Comparison of ENCODE assay signal across 8 mouse cellular contexts in genomic region chr19:16781406-16782019, GRCm38 (mm10). TPM values are rescaled to one million over a fixed set of nuclear protein-coding genes. Genes with fewer than 3 reads are reported as not detected.
DNase-seq lines count a peak whose midpoint lies in the region; ATAC-seq and TF ChIP-seq lines count a peak whose summit lies in the region.

No protein-coding gene starts in this region.

- no peak overlapping the region for H3K27ac ChIP-seq in CH12.LX (ENCODE audit: insufficient read depth, low read depth)
- no peak overlapping the region for H3K27ac ChIP-seq in forebrain, embryonic 15.5 days (replicated peaks)
- peak overlapping the region; percentile 88 for H3K27ac ChIP-seq in liver, embryonic 12.5 days
- H3K27ac ChIP-seq in stomach, embryonic 16.5 days (ENCODE audit: low read length): no peak overlapping the region

- H3K9me3 ChIP-seq in CH12.LX (replicated peaks; ENCODE audit: low read length): no peaks in the 10 kb centered on the region
- no peaks in the 10 kb centered on the region for H3K9me3 ChIP-seq in forebrain, embryonic 15.5 days
- H3K9me3 ChIP-seq in liver, embryonic 12.5 days (replicated peaks): no peaks in the 10 kb centered on the region
- H3K9me3 ChIP-seq in stomach, embryonic 16.5 days (replicated peaks; ENCODE audit: control insufficient read depth, low read length): no peaks in the 10 kb centered on the region

- TF ChIP-seq EP300 in CH12.LX (IDR thresholded peaks at IDR 0.05; ENCODE audit: low read length): no peak

- H3K9ac ChIP-seq in CH12.LX (ENCODE audit: insufficient read depth, low read depth): peak overlapping the region; percentile 50
- peak overlapping the region; percentile 53 for H3K9ac ChIP-seq in forebrain, embryonic 15.5 days (replicated peaks)
- H3K9ac ChIP-seq in liver, embryonic 12.5 days: peak overlapping the region; percentile 78
- H3K9ac ChIP-seq in stomach, embryonic 16.5 days (ENCODE audit: low read length): peak overlapping the region; percentile 65

- peak overlapping the region; percentile 57 for H3K4me2 ChIP-seq in CH12.LX (ENCODE audit: insufficient read depth, low read depth, poor library complexity, severe bottlenecking)
- H3K4me2 ChIP-seq in forebrain, embryonic 15.5 days (replicated peaks): peak overlapping the region; percentile 91
- H3K4me2 ChIP-seq in liver, embryonic 12.5 days: peak overlapping the region; percentile 98
- peak overlapping the region; percentile 79 for H3K4me2 ChIP-seq in stomach, embryonic 16.5 days (ENCODE audit: low read depth, low read length)

- H3K36me3 ChIP-seq in CH12.LX (replicated peaks in 1 of 2; ENCODE audit: control insufficient read depth in 1 of 2, insufficient read depth in 1 of 2, low read length in 1 of 2): no peaks in the 10 kb centered on the region
- H3K36me3 ChIP-seq in forebrain, embryonic 15.5 days: no peaks in the 10 kb centered on the region
- no peaks in the 10 kb centered on the region for H3K36me3 ChIP-seq in liver, embryonic 12.5 days
- H3K36me3 ChIP-seq in stomach, embryonic 16.5 days (ENCODE audit: control insufficient read depth, insufficient read depth, low read length): no peaks in the 10 kb centered on the region

- 9% methylated on average over 10 of the region's 10 CpGs for WGBS in forebrain, embryonic 15.5 days
- WGBS in liver, embryonic 12.5 days (ENCODE audit: insufficient replicate concordance): 9% methylated on average over 10 of the region's 10 CpGs
- WGBS in stomach, embryonic 16.5 days: 11% methylated on average over 10 of the region's 10 CpGs

- ATAC-seq in forebrain, embryonic 15.5 days (replicated peaks): peak; percentile 3; the same call in 1 of the 2 replicates
- peak; percentile 1; the same call in 1 of the 2 replicates for ATAC-seq in liver, embryonic 12.5 days
- ATAC-seq in stomach, embryonic 16.5 days (ENCODE audit: insufficient read depth, low FRiP score): no peak; the same call in 1 of the 2 replicates

- no peak for TF ChIP-seq POLR2A in CH12.LX (IDR thresholded peaks at IDR 0.05; ENCODE audit: low read depth, low read length)

- peak overlapping the region; percentile 79 to 91 (median 87) for H3K4me3 ChIP-seq in CH12.LX (replicated peaks in 1 of 3; ENCODE audit: low read depth in 2 of 3, low read length in 2 of 3, poor library complexity in 1 of 3)
- peak overlapping the region; percentile 76 for H3K4me3 ChIP-seq in forebrain, embryonic 15.5 days
- peak overlapping the region; percentile 83 for H3K4me3 ChIP-seq in liver, embryonic 12.5 days
- H3K4me3 ChIP-seq in stomach, embryonic 16.5 days (replicated peaks; ENCODE audit: low read length): peak overlapping the region; percentile 62

- peaks cover 3 to 6% of the 10 kb centered on the region in 2 experiments for H3K4me1 ChIP-seq in CH12.LX (ENCODE audit: control insufficient read depth in 1 of 2, insufficient read depth in 2 of 2)
- peaks cover 11% of the 10 kb centered on the region for H3K4me1 ChIP-seq in forebrain, embryonic 15.5 days
- peaks cover 33% of the 10 kb centered on the region for H3K4me1 ChIP-seq in liver, embryonic 12.5 days
- H3K4me1 ChIP-seq in stomach, embryonic 16.5 days (ENCODE audit: control insufficient read depth, insufficient read depth, low read length): peaks cover 3% of the 10 kb centered on the region; the same call in 1 of the 2 replicates

- DNase-seq in embryo, embryonic 11 days: peak; percentile 32
- DNase-seq in embryo, embryonic 10.5 days (ENCODE audit: low spot score): no peak
- DNase-seq in CH12.LX (ENCODE audit: extremely low read depth): peak; percentile 29
- DNase-seq in spleen, postnatal 4 days (ENCODE audit: low spot score in 2 of 2): no peak
- no peak for DNase-seq in urinary bladder, postnatal 14 days (ENCODE audit: low spot score)

- dilution Hi-C loops in CH12.LX (cut with MboI; ENCODE audit: extremely low pct_ligation_motif_present, extremely low pct_unique_long_range_greater_than_20kb, low sequenced_read_pairs): no loop called here

- TF ChIP-seq RAD21 in CH12.LX (IDR thresholded peaks at IDR 0.05; ENCODE audit: low read depth, low read length): no peak

- peaks cover 3% of the 10 kb centered on the region for H3K27me3 ChIP-seq in CH12.LX (replicated peaks)
- peaks cover 6% of the 10 kb centered on the region; the same call in 1 of the 2 replicates for H3K27me3 ChIP-seq in forebrain, embryonic 15.5 days
- H3K27me3 ChIP-seq in liver, embryonic 12.5 days (replicated peaks): peaks cover 8% of the 10 kb centered on the region; the same call in 1 of the 2 replicates
- no peaks in the 10 kb centered on the region for H3K27me3 ChIP-seq in stomach, embryonic 16.5 days (ENCODE audit: control insufficient read depth, insufficient read depth, low read length)

- no peak for TF ChIP-seq CTCF in CH12.LX (conservative IDR thresholded peaks at IDR 0.05 in 1 of 2, IDR thresholded peaks at IDR 0.05 in 1 of 2; ENCODE audit: low read depth in 2 of 2, low read length in 2 of 2)

- H3K79me2 ChIP-seq in CH12.LX (replicated peaks; ENCODE audit: control insufficient read depth, extremely low read depth, insufficient read depth, poor library complexity, severe bottlenecking): peaks cover 32% of the 10 kb centered on the region

- in situ Hi-C loops in CH12.LX (cut with MboI; ENCODE audit: low pct_ligation_motif_present, low pct_unique_long_range_greater_than_20kb, low sequenced_read_pairs): no loop called here

TF ChIP-seq in CH12.LX, 34 proteins besides CTCF, POLR2A, EP300 and RAD21:
- TF ChIP-seq JUND (conservative IDR thresholded peaks at IDR 0.05; ENCODE audit: low read depth, low read length): no peak
- no peak for TF ChIP-seq RCOR1 (conservative IDR thresholded peaks at IDR 0.05; ENCODE audit: low read depth, low read length)
- no peak for TF ChIP-seq BHLHE40 (IDR thresholded peaks at IDR 0.05; ENCODE audit: low read depth, low read length)
- TF ChIP-seq ZMIZ1 (IDR thresholded peaks at IDR 0.05; ENCODE audit: low read depth, low read length): no peak
- TF ChIP-seq ZKSCAN1 (IDR thresholded peaks at IDR 0.05; ENCODE audit: borderline replicate concordance, low read depth, low read length): no peak
- TF ChIP-seq MXI1 (IDR thresholded peaks at IDR 0.05; ENCODE audit: low read depth, low read length): no peak
- peak; percentile 67; the same call in 1 of the 2 replicates for TF ChIP-seq MAFK (IDR thresholded peaks at IDR 0.05; ENCODE audit: insufficient replicate concordance, low read length)
- no peak for TF ChIP-seq POLR2AphosphoS2 (IDR thresholded peaks at IDR 0.05; ENCODE audit: low read depth, low read length)

RNA-seq across cellular contexts. Expression of gene Vps13a, which starts 0.8 kb away (rescaled TPM):
- total RNA-seq in CH12.LX (2012; rRNA removed): 27.8 and 35.9 TPM in 2 replicates
- total RNA-seq in CH12.LX (2014; rRNA removed): 32.5 and 33.5 TPM in 2 replicates
- polyA plus RNA-seq in CH12.LX (2012; ENCODE audit: insufficient read length, low read depth): 31.9 and 36.7 TPM in 2 replicates
- 7.7 TPM in 2 replicates for polyA plus RNA-seq in forebrain, embryonic 15.5 days (2015; fragmentation: Nextera tagmentation; extraction: Ambion mirVana)
- polyA plus RNA-seq in liver, embryonic 12.5 days (2016; fragmentation: Nextera tagmentation; extraction: Ambion mirVana): 10.0 and 10.8 TPM in 2 replicates
- polyA plus RNA-seq in stomach, embryonic 16.5 days (2015; fragmentation: Nextera tagmentation; extraction: Ambion mirVana): 8.8 and 10.0 TPM in 2 replicates

Comparison
In these comparisons a context has a peak if more than half of its experiments do, and no peak if none do; other contexts are left out.
1. DNase-seq: peak in embryo, embryonic 11 days (single experiment) and CH12.LX (single experiment); none in embryo, embryonic 10.5 days (single experiment), spleen, postnatal 4 days (0 of 2) and urinary bladder, postnatal 14 days (single experiment).
2. Peak in every context shown above with its lines, with median percentiles within 50 percentile points of each other: H3K4me2 ChIP-seq, H3K4me3 ChIP-seq and H3K9ac ChIP-seq.